Mouse (Mus musculus): ENCODE results near the gene Cnksr2. TPM values are rescaled to one million over a fixed set of nuclear protein-coding genes. Genes with fewer than 3 reads are reported as not detected.

The Cnksr2 gene
- 0.56 TPM in 2 replicates for polyA plus RNA-seq (2015; fragmentation: Nextera tagmentation; extraction: Ambion mirVana)

- Histone ChIP-seq H3K27me3 (ENCODE audit: control insufficient read depth, insufficient read depth, low read length) (no peaks in the 10 kb centered on the region; the same call in 1 of the 2 replicates), H3K4me2 (ENCODE audit: low read depth, low read length) (peak within 1 kb of the TSS; percentile 70), H3K27ac (ENCODE audit: low read length) (no peak within 1 kb of the TSS), H3K4me3 (replicated peaks; ENCODE audit: low read length) (peak within 1 kb of the TSS; percentile 55), H3K4me1 (ENCODE audit: control insufficient read depth, insufficient read depth, low read length) (no peaks in the 10 kb centered on the region), H3K9me3 (replicated peaks; ENCODE audit: control insufficient read depth, low read length) (no peaks in the 10 kb centered on the region), H3K36me3 (ENCODE audit: control insufficient read depth, insufficient read depth, low read length) (no peaks in the 10 kb centered on the region), H3K9ac (ENCODE audit: low read length) (peak within 1 kb of the TSS; percentile 65)
- 25% methylated on average over 37 of the region's 99 CpGs for WGBS
- peak; percentile 75; the same call in 1 of the 2 replicates for ATAC-seq (ENCODE audit: insufficient read depth, low FRiP score)
Measured at GRCm38 (mm10) chrX:158043057-158043843, at the start of gene Cnksr2. Gene Cnksr2 (minus strand): TSS chrX:158043294.

GRCm38 (mm10) chrX:158043844-158044140, 698 bp upstream of the Cnksr2 start:
- peak overlapping the region; percentile 65; the same call in 1 of the 2 replicates for H3K9ac ChIP-seq (ENCODE audit: low read length)
- 19% methylated on average over 13 of the region's 13 CpGs for WGBS

GRCm38 (mm10) chrX:158042255-158043056, 638 bp downstream of the Cnksr2 start:
- no peak overlapping the region for H3K27ac ChIP-seq (ENCODE audit: low read length)
- H3K4me1 ChIP-seq (ENCODE audit: control insufficient read depth, insufficient read depth, low read length), result no peaks in the 10 kb centered on the region
- ATAC-seq (ENCODE audit: insufficient read depth, low FRiP score), result peak; percentile 40; the same call in 1 of the 2 replicates
- H3K4me2 ChIP-seq (ENCODE audit: low read depth, low read length), result peak overlapping the region; percentile 70
- WGBS, result 19% methylated on average over 40 of the region's 62 CpGs
- H3K9ac ChIP-seq (ENCODE audit: low read length), result peak overlapping the region; percentile 65
- no peaks in the 10 kb centered on the region for H3K36me3 ChIP-seq (ENCODE audit: control insufficient read depth, insufficient read depth, low read length)
- H3K9me3 ChIP-seq (replicated peaks; ENCODE audit: control insufficient read depth, low read length), result no peaks in the 10 kb centered on the region
- H3K27me3 ChIP-seq (ENCODE audit: control insufficient read depth, insufficient read depth, low read length), result no peaks in the 10 kb centered on the region; the same call in 1 of the 2 replicates
- peak overlapping the region; percentile 55 for H3K4me3 ChIP-seq (replicated peaks; ENCODE audit: low read length)

More at GRCm38 (mm10) chrX:158043844-158044140, 698 bp upstream of the Cnksr2 start:
- Histone ChIP-seq H3K27me3 (ENCODE audit: control insufficient read depth, insufficient read depth, low read length) (no peaks in the 10 kb centered on the region; the same call in 1 of the 2 replicates), H3K27ac (ENCODE audit: low read length) (no peak overlapping the region), H3K36me3 (ENCODE audit: control insufficient read depth, insufficient read depth, low read length) (no peaks in the 10 kb centered on the region), H3K4me2 (ENCODE audit: low read depth, low read length) (peak overlapping the region; percentile 70), H3K4me1 (ENCODE audit: control insufficient read depth, insufficient read depth, low read length) (no peaks in the 10 kb centered on the region), H3K4me3 (replicated peaks; ENCODE audit: low read length) (peak overlapping the region; percentile 55), H3K9me3 (replicated peaks; ENCODE audit: control insufficient read depth, low read length) (no peaks in the 10 kb centered on the region)
- no peak for ATAC-seq (ENCODE audit: insufficient read depth, low FRiP score)

- no peaks in the 10 kb centered on the region for H3K4me1 ChIP-seq (ENCODE audit: control insufficient read depth, insufficient read depth, low read length)
- no peaks in the 10 kb centered on the region for H3K9me3 ChIP-seq (replicated peaks; ENCODE audit: control insufficient read depth, low read length)
- H3K27ac ChIP-seq (ENCODE audit: low read length), result no peak overlapping the region
- H3K27me3 ChIP-seq (ENCODE audit: control insufficient read depth, insufficient read depth, low read length), result no peaks in the 10 kb centered on the region; the same call in 1 of the 2 replicates
- 27% methylated on average over 7 of the region's 7 CpGs for WGBS
- peak overlapping the region; percentile 65; the same call in 1 of the 2 replicates for H3K9ac ChIP-seq (ENCODE audit: low read length)
- no peak for ATAC-seq (ENCODE audit: insufficient read depth, low FRiP score)
- H3K4me2 ChIP-seq (ENCODE audit: low read depth, low read length), result peak overlapping the region; percentile 70
- peak overlapping the region; percentile 55 for H3K4me3 ChIP-seq (replicated peaks; ENCODE audit: low read length)
- no peaks in the 10 kb centered on the region for H3K36me3 ChIP-seq (ENCODE audit: control insufficient read depth, insufficient read depth, low read length)
Measured at GRCm38 (mm10) chrX:158041703-158042102, 1.4 kb downstream of the Cnksr2 start.

- Histone ChIP-seq H3K4me3 (replicated peaks; ENCODE audit: low read length) (no peak overlapping the region), H3K9me3 (replicated peaks; ENCODE audit: control insufficient read depth, low read length) (no peaks in the 10 kb centered on the region), H3K4me1 (ENCODE audit: control insufficient read depth, insufficient read depth, low read length) (no peaks in the 10 kb centered on the region), H3K36me3 (ENCODE audit: control insufficient read depth, insufficient read depth, low read length) (no peaks in the 10 kb centered on the region), H3K27me3 (ENCODE audit: control insufficient read depth, insufficient read depth, low read length) (no peaks in the 10 kb centered on the region), H3K4me2 (ENCODE audit: low read depth, low read length) (no peak overlapping the region), H3K9ac (ENCODE audit: low read length) (no peak overlapping the region), H3K27ac (ENCODE audit: low read length) (no peak overlapping the region)
- no peak for ATAC-seq (ENCODE audit: insufficient read depth, low FRiP score)
Measured at GRCm38 (mm10) chrX:157951698-157952097, 91.4 kb downstream of the Cnksr2 start.

GRCm38 (mm10) chrX:157949256-157949655, 93.8 kb downstream of the Cnksr2 start:
- H3K27ac ChIP-seq (ENCODE audit: low read length), result no peak overlapping the region
- no peak for ATAC-seq (ENCODE audit: insufficient read depth, low FRiP score)
- no peak overlapping the region for H3K4me3 ChIP-seq (replicated peaks; ENCODE audit: low read length)
- no peaks in the 10 kb centered on the region for H3K36me3 ChIP-seq (ENCODE audit: control insufficient read depth, insufficient read depth, low read length)
- H3K9me3 ChIP-seq (replicated peaks; ENCODE audit: control insufficient read depth, low read length), result no peaks in the 10 kb centered on the region
- H3K4me1 ChIP-seq (ENCODE audit: control insufficient read depth, insufficient read depth, low read length), result no peaks in the 10 kb centered on the region
- H3K4me2 ChIP-seq (ENCODE audit: low read depth, low read length), result no peak overlapping the region
- WGBS, result 74% methylated on average over 1 of the region's 1 CpGs
- no peaks in the 10 kb centered on the region for H3K27me3 ChIP-seq (ENCODE audit: control insufficient read depth, insufficient read depth, low read length)
- no peak overlapping the region for H3K9ac ChIP-seq (ENCODE audit: low read length)

- no peak overlapping the region for H3K4me3 ChIP-seq (replicated peaks; ENCODE audit: low read length)
- H3K4me1 ChIP-seq (ENCODE audit: control insufficient read depth, insufficient read depth, low read length), result no peaks in the 10 kb centered on the region
- H3K36me3 ChIP-seq (ENCODE audit: control insufficient read depth, insufficient read depth, low read length), result no peaks in the 10 kb centered on the region
- 78% methylated on average over 5 of the region's 5 CpGs for WGBS
- H3K9me3 ChIP-seq (replicated peaks; ENCODE audit: control insufficient read depth, low read length), result no peaks in the 10 kb centered on the region
- H3K9ac ChIP-seq (ENCODE audit: low read length), result no peak overlapping the region
- H3K4me2 ChIP-seq (ENCODE audit: low read depth, low read length), result no peak overlapping the region
- H3K27me3 ChIP-seq (ENCODE audit: control insufficient read depth, insufficient read depth, low read length), result no peaks in the 10 kb centered on the region
- H3K27ac ChIP-seq (ENCODE audit: low read length), result no peak overlapping the region
- no peak for ATAC-seq (ENCODE audit: insufficient read depth, low FRiP score)
Measured at GRCm38 (mm10) chrX:157945121-157945520, 98.0 kb downstream of the Cnksr2 start.

GRCm38 (mm10) chrX:157936611-157937010, 106.5 kb downstream of the Cnksr2 start:
- 92% methylated on average over 1 of the region's 1 CpGs for WGBS

GRCm38 (mm10) chrX:157920093-157920492, 123.0 kb downstream of the Cnksr2 start:
- H3K9me3 ChIP-seq (replicated peaks; ENCODE audit: control insufficient read depth, low read length), result no peaks in the 10 kb centered on the region
- H3K4me1 ChIP-seq (ENCODE audit: control insufficient read depth, insufficient read depth, low read length), result no peaks in the 10 kb centered on the region
- no peaks in the 10 kb centered on the region for H3K27me3 ChIP-seq (ENCODE audit: control insufficient read depth, insufficient read depth, low read length)
- no peak overlapping the region for H3K9ac ChIP-seq (ENCODE audit: low read length)
- H3K27ac ChIP-seq (ENCODE audit: low read length), result no peak overlapping the region
- WGBS, result 69% methylated on average over 3 of the region's 3 CpGs
- no peak for ATAC-seq (ENCODE audit: insufficient read depth, low FRiP score)
- H3K36me3 ChIP-seq (ENCODE audit: control insufficient read depth, insufficient read depth, low read length), result no peaks in the 10 kb centered on the region
- no peak overlapping the region for H3K4me2 ChIP-seq (ENCODE audit: low read depth, low read length)
- H3K4me3 ChIP-seq (replicated peaks; ENCODE audit: low read length), result no peak overlapping the region

More at GRCm38 (mm10) chrX:157936611-157937010, 106.5 kb downstream of the Cnksr2 start:
- ATAC-seq (ENCODE audit: insufficient read depth, low FRiP score), result no peak
- Histone ChIP-seq H3K4me1 (ENCODE audit: control insufficient read depth, insufficient read depth, low read length) (no peaks in the 10 kb centered on the region), H3K36me3 (ENCODE audit: control insufficient read depth, insufficient read depth, low read length) (no peaks in the 10 kb centered on the region), H3K9ac (ENCODE audit: low read length) (no peak overlapping the region), H3K4me2 (ENCODE audit: low read depth, low read length) (no peak overlapping the region), H3K27me3 (ENCODE audit: control insufficient read depth, insufficient read depth, low read length) (no peaks in the 10 kb centered on the region), H3K4me3 (replicated peaks; ENCODE audit: low read length) (no peak overlapping the region), H3K27ac (ENCODE audit: low read length) (no peak overlapping the region), H3K9me3 (replicated peaks; ENCODE audit: control insufficient read depth, low read length) (no peaks in the 10 kb centered on the region)
